Mouse (Mus musculus) limb, embryonic 14.5 days (tissue): Measurements from ENCODE around the gene Hnrnph2. TPM values are rescaled to one million over a fixed set of nuclear protein-coding genes. Genes with fewer than 3 reads are reported as not detected.

ENCODE experiments used
- ATAC-seq: fragments of 200-750 bp; cut with Nextera tagmentation; 2 replicates; pipeline ENCODE4 v1.8.0; 2017; ENCODE audit warnings: low read depth, moderate number of reproducible peaks, moderate TSS enrichment; ENCODE audit not compliant: low FRiP score
- DNase-seq: peaks from one replicate; pipeline ENCODE4 v3.0.0-alpha.2; 2015; ENCODE audit warnings: low spot score
- H3K27ac ChIP-seq: fragments of 300-500 bp; sonication (generic); replicated peaks from 2 replicates; pipeline ENCODE4 v1.5.1; 2014; ENCODE audit warnings: low read depth, mild to moderate bottlenecking, low read length, moderate library complexity, mixed read lengths
- H3K27me3 ChIP-seq: fragments of 300-500 bp; sonication (generic); 2 replicates; pipeline ENCODE4 v1.6.1; 2014; ENCODE audit warnings: low read length, mixed read lengths; ENCODE audit not compliant: control insufficient read depth, insufficient read depth
- H3K36me3 ChIP-seq: fragments of 300-500 bp; sonication (generic); 2 replicates; pipeline ENCODE4 v1.6.1; 2014; ENCODE audit warnings: mild to moderate bottlenecking, low read length, moderate library complexity, mixed read lengths; ENCODE audit not compliant: control insufficient read depth, insufficient read depth
- H3K4me1 ChIP-seq: fragments of 300-500 bp; sonication (generic); 2 replicates; pipeline ENCODE4 v1.6.1; 2014; ENCODE audit warnings: antibody characterized with exemption, low read length, mixed read lengths; ENCODE audit not compliant: control insufficient read depth, insufficient read depth
- H3K4me2 ChIP-seq: fragments of 300-500 bp; sonication (generic); replicated peaks from 2 replicates; pipeline ENCODE4 v1.6.1; 2014; ENCODE audit warnings: low read depth, mild to moderate bottlenecking, low read length, moderate library complexity; ENCODE audit not compliant: severe bottlenecking
- H3K4me3 ChIP-seq: fragments of 300-500 bp; sonication (generic); replicated peaks from 2 replicates; pipeline ENCODE4 v1.5.1; 2014; ENCODE audit warnings: low read length
- H3K9ac ChIP-seq: fragments of 300-500 bp; sonication (generic); 2 replicates; pipeline ENCODE4 v1.6.1; 2014; ENCODE audit warnings: mild to moderate bottlenecking, low read depth, low read length, moderate library complexity; ENCODE audit not compliant: severe bottlenecking
- H3K9me3 ChIP-seq: fragments of 300-500 bp; sonication (generic); 2 replicates; pipeline ENCODE4 v1.6.1; 2016; ENCODE audit warnings: low read length; ENCODE audit not compliant: control insufficient read depth
- POLR2A ChIP-seq: fragments of 200-500 bp; IDR thresholded peaks from 2 replicates; pipeline ENCODE4 v1.8.0; 2012; ENCODE audit warnings: inconsistent platforms, mild to moderate bottlenecking, moderate library complexity, borderline replicate concordance; ENCODE audit not compliant: insufficient read depth, insufficient read length; ENCODE audit errors: extremely low read depth
- WGBS: fragments of 180-500 bp; shearing (Covaris S2); extraction: QIAGEN DNeasy Blood & Tissue Kit; methylation state at CpG from one replicate; pipeline ENCODE4 v1.1.7; 2014; 5-methylcytosine and 5-hydroxymethylcytosine counted together
- polyA plus RNA-seq, 2 experiments: library from polyadenylated mRNA; depleted of rRNA in 1 of 2; stranded (reverse) in 1 of 2; unstranded in 1 of 2; fragments of >200 nt; fragmentation: Nextera tagmentation in 1 of 2; extraction: Ambion mirVana in 1 of 2; gene quantifications; 2 replicates each; pipeline versions ENCODE4 v1.2.1 to v1.2.3; 2012 to 2014

Hnrnph2 gene
- polyA plus RNA-seq, 2 experiments: 87.2 to 91.5 TPM

DNA sequence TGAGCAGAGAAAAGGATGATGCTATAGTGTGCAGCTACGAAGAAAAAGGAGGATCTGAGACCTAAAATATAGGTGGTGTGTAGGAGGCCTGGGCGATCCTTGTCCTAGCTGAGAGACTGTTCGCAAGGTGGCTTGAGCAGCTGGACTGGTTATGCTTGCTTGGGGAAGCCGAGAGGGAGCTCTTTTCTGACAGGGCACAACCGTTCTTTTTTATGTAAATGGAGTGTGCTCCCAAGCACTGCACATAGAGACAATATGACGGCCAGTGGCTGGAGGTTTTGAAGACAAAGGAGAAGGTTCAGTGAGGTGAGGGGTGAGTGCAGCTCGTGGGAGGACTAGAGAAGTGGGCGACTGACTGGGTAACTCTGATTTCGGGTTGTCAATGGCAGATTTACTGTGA is 18.7 kb downstream of the Hnrnph2 start:
- no peaks in the 10 kb centered on the region for H3K9me3 ChIP-seq
- no peak for DNase-seq
- H3K36me3 ChIP-seq: no peaks in the 10 kb centered on the region
- ATAC-seq: no peak
- H3K9ac ChIP-seq: no peak overlapping the region
- H3K4me1 ChIP-seq: no peaks in the 10 kb centered on the region
- 61% methylated on average over 9 of the region's 9 CpGs for WGBS
- TF ChIP-seq POLR2A: no peak
- no peak overlapping the region for H3K4me3 ChIP-seq
- H3K27ac ChIP-seq: no peak overlapping the region
- no peaks in the 10 kb centered on the region for H3K27me3 ChIP-seq
- no peak overlapping the region for H3K4me2 ChIP-seq

- no peaks in the 10 kb centered on the region for H3K9me3 ChIP-seq
- DNase-seq (no peak), ATAC-seq (no peak)
- H3K4me1 ChIP-seq: no peaks in the 10 kb centered on the region
- H3K9ac ChIP-seq: no peak overlapping the region
- 54% methylated on average over 8 of the region's 8 CpGs for WGBS
- H3K27me3 ChIP-seq: no peaks in the 10 kb centered on the region
- no peak for TF ChIP-seq POLR2A
- no peak overlapping the region for H3K27ac ChIP-seq
- no peaks in the 10 kb centered on the region for H3K36me3 ChIP-seq
- no peak overlapping the region for H3K4me3 ChIP-seq
- no peak overlapping the region for H3K4me2 ChIP-seq
Measured at GRCm38 (mm10) chrX:134620254-134620865, 19.4 kb downstream of the Hnrnph2 start.

DNA sequence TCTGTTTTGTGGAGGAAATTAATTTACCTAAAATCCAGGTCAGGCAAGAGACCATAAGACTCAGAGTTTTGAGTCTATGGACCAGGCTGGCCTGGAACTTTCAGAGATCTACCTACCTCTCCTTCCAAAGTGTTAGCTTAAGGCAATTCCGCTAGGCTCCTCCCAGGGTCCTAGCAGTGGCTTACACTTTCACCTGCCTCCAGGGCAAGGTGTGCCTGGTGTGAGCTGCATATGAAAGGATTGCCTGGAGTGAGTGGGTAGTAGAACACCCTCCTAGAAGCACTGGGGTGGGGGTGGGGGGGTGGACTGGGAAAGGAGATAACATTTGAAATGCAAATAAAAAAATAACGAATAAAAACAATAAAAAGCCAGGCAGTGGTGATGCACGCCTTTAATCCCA is 20.7 kb downstream of the Hnrnph2 start:
- ATAC-seq (no peak), DNase-seq (no peak)
- Histone ChIP-seq H3K27ac (no peak overlapping the region), H3K9ac (no peak overlapping the region), H3K27me3 (no peaks in the 10 kb centered on the region), H3K9me3 (no peaks in the 10 kb centered on the region), H3K4me3 (no peak overlapping the region), H3K4me1 (no peaks in the 10 kb centered on the region), H3K4me2 (no peak overlapping the region), H3K36me3 (no peaks in the 10 kb centered on the region)
- WGBS: 82% methylated on average over 3 of the region's 3 CpGs
- TF ChIP-seq POLR2A: no peak

- TF ChIP-seq POLR2A: no peak
- no peak for DNase-seq
- H3K4me3 ChIP-seq: no peak overlapping the region
- no peaks in the 10 kb centered on the region for H3K36me3 ChIP-seq
- no peaks in the 10 kb centered on the region for H3K4me1 ChIP-seq
- no peak for ATAC-seq
- 78% methylated on average over 4 of the region's 4 CpGs for WGBS
- H3K27me3 ChIP-seq: no peaks in the 10 kb centered on the region
- H3K9me3 ChIP-seq: no peaks in the 10 kb centered on the region
- H3K27ac ChIP-seq: no peak overlapping the region
- H3K9ac ChIP-seq: no peak overlapping the region
- H3K4me2 ChIP-seq: no peak overlapping the region
Measured at GRCm38 (mm10) chrX:134623350-134623749, 22.4 kb downstream of the Hnrnph2 start.

GRCm38 (mm10) chrX:134628200-134628599 is 27.2 kb downstream of the Hnrnph2 start:
- 90% methylated on average over 2 of the region's 2 CpGs for WGBS
- no peak for TF ChIP-seq POLR2A
- H3K9ac ChIP-seq: no peak overlapping the region
- H3K4me2 ChIP-seq: no peak overlapping the region
- no peak overlapping the region for H3K27ac ChIP-seq
- ATAC-seq: no peak
- no peaks in the 10 kb centered on the region for H3K4me1 ChIP-seq
- no peak overlapping the region for H3K4me3 ChIP-seq
- H3K36me3 ChIP-seq: no peaks in the 10 kb centered on the region
- no peaks in the 10 kb centered on the region for H3K9me3 ChIP-seq
- DNase-seq: no peak
- H3K27me3 ChIP-seq: no peaks in the 10 kb centered on the region

GRCm38 (mm10) chrX:134632710-134633109 is 31.7 kb downstream of the Hnrnph2 start:
- DNase-seq (no peak), ATAC-seq (no peak)
- Histone ChIP-seq H3K27ac (no peak overlapping the region), H3K27me3 (no peaks in the 10 kb centered on the region), H3K4me3 (no peak overlapping the region), H3K36me3 (no peaks in the 10 kb centered on the region), H3K4me1 (no peaks in the 10 kb centered on the region), H3K4me2 (no peak overlapping the region), H3K9me3 (no peaks in the 10 kb centered on the region), H3K9ac (no peak overlapping the region)
- 85% methylated on average over 5 of the region's 5 CpGs for WGBS
- no peak for TF ChIP-seq POLR2A
